Mouse (Mus musculus) c-Kit-positive CD71-positive TER-119-positive erythroid progenitor cells, embryonic 14.5 days (primary cell): ENCODE measurements at regions not wholly inside any gene's neighbourhood (a gene's known extent, or its start where the extent isn't known, plus 50 kb on each side); places are given as distances from the start of the nearest gene placed in this dataset.
"Not testable (repeated sequence)": the region's sequence is repeated elsewhere in the genome, so short reads cannot be mapped to it uniquely, and the experiment has no call there.

Experiments
- DNase-seq: peaks from one replicate; pipeline ENCODE4 v3.0.0-alpha.2; 2013; ENCODE audit warnings: low spot score

- DNase-seq, result no peak
Observed at GRCm38 (mm10) chr13:82058872-82059271, 276.0 kb downstream of the Cetn3 start.

- DNase-seq, result no peak
Observed at GRCm38 (mm10) chr13:82059498-82059897, 276.6 kb downstream of the Cetn3 start.

GRCm38 (mm10) chr13:82063880-82064279 lies 281.0 kb downstream of the Cetn3 start:
- not testable (repeated sequence) for DNase-seq

GRCm38 (mm10) chr13:82066174-82066573 lies 283.3 kb downstream of the Cetn3 start:
- no peak for DNase-seq

GRCm38 (mm10) chr13:82066674-82067270 lies 283.9 kb downstream of the Cetn3 start:
- no peak for DNase-seq

- DNase-seq, result no peak
Observed at GRCm38 (mm10) chr13:82072449-82072848, 289.6 kb downstream of the Cetn3 start.

- DNase-seq, result no peak
Observed at GRCm38 (mm10) chr13:82073343-82073742, 290.5 kb downstream of the Cetn3 start.

- no peak for DNase-seq
Observed at GRCm38 (mm10) chr13:82081375-82081774, 298.5 kb downstream of the Cetn3 start.

- DNase-seq, result no peak
Observed at GRCm38 (mm10) chr13:82087635-82088034, 304.8 kb downstream of the Cetn3 start.

- no peak for DNase-seq
Observed at GRCm38 (mm10) chr13:82092186-82092585, 309.3 kb downstream of the Cetn3 start.

- no peak for DNase-seq
Observed at GRCm38 (mm10) chr13:82106032-82106431, 323.2 kb downstream of the Cetn3 start.

GRCm38 (mm10) chr13:82129777-82130735 lies 347.2 kb downstream of the Cetn3 start:
- no peak for DNase-seq
